Mouse (Mus musculus) CH12F3 (cell line): ENCODE results near the gene Fgfr2.

Experiments
- in situ Hi-C: fragments of 300-500 bp; cut with MboI; formaldehyde crosslinking; loops from 2 replicates; pipeline ENCODE4 v1.14.3; 2020; ENCODE audit warnings: low sequenced_read_pairs

Fgfr2 gene

GRCm38 (mm10) chr7:132784101-132784500 lies 339.0 kb downstream of the Fgfr2 start:
- in situ Hi-C loops: no loop called here

GRCm38 (mm10) chr7:132781850-132782249 lies 341.3 kb downstream of the Fgfr2 start:
- in situ Hi-C loops: no loop called here

GRCm38 (mm10) chr7:132781130-132781814 lies 341.9 kb downstream of the Fgfr2 start:
- in situ Hi-C loops: no loop called here

GRCm38 (mm10) chr7:132780611-132781010 lies 342.5 kb downstream of the Fgfr2 start:
- in situ Hi-C loops: no loop called here

- in situ Hi-C loops: no loop called here
These were observed 344.5 kb downstream of the Fgfr2 start for GRCm38 (mm10) chr7:132778630-132779029.

- in situ Hi-C loops: no loop called here
These were observed 345.3 kb downstream of the Fgfr2 start for GRCm38 (mm10) chr7:132777728-132778453.

GRCm38 (mm10) chr7:132777117-132777516 lies 346.0 kb downstream of the Fgfr2 start:
- in situ Hi-C loops: no loop called here

GRCm38 (mm10) chr7:132776338-132777111 lies 346.6 kb downstream of the Fgfr2 start:
- in situ Hi-C loops: no loop called here

GRCm38 (mm10) chr7:132775922-132776321 lies 347.2 kb downstream of the Fgfr2 start:
- in situ Hi-C loops: no loop called here

GRCm38 (mm10) chr7:132775333-132775732 lies 347.8 kb downstream of the Fgfr2 start:
- in situ Hi-C loops: no loop called here

- in situ Hi-C loops: no loop called here
These were observed 350.0 kb downstream of the Fgfr2 start for GRCm38 (mm10) chr7:132773011-132773705.

GRCm38 (mm10) chr7:132772440-132772839 lies 350.7 kb downstream of the Fgfr2 start:
- in situ Hi-C loops: no loop called here

- in situ Hi-C loops: no loop called here
These were observed 354.4 kb downstream of the Fgfr2 start for GRCm38 (mm10) chr7:132768498-132769344.

- in situ Hi-C loops: no loop called here
These were observed 355.2 kb downstream of the Fgfr2 start for GRCm38 (mm10) chr7:132767999-132768370.

- in situ Hi-C loops: no loop called here
These were observed 355.7 kb downstream of the Fgfr2 start for GRCm38 (mm10) chr7:132767233-132767998.

- in situ Hi-C loops: no loop called here
These were observed 356.8 kb downstream of the Fgfr2 start for GRCm38 (mm10) chr7:132766235-132766871.

- in situ Hi-C loops: no loop called here
These were observed 357.4 kb downstream of the Fgfr2 start for GRCm38 (mm10) chr7:132765629-132766186.

- in situ Hi-C loops: no loop called here
These were observed 358.2 kb downstream of the Fgfr2 start for GRCm38 (mm10) chr7:132764896-132765491.
